In the genomic region with DNA sequence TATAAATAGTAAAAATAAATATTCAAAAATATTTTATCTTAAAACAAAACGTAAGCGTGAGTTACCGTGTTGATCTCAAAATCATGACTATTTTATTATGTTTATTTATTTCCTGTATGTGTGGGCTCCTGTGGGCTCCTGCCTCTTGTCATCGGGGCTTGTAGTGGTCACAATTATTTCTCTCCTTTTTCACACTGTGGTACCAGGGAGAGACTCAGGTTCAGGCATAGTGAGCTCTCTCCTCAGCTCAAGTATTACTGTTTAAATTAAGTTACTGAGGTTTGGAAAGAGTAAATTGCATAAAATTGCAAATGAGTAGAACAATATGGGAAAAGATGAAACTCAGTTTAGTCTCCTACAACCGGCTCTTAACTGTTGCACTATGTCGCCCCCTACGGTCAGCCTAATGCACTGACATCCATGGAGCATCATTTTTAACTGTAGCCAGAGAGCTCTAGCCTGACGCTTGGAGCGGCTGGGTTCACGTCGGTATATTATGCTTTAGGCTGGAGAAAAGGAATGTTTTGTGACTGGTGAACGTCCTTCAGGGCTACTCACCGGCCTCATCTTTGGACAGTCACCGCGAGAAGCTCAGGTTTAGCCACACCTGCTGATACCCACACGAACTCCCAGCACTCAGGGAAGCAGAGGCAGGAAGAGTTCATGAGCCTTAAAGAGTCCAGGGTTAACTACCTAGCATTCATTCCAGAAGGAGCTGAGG, we compare ENCODE assay signal across 8 mouse cellular contexts. TPM values are rescaled to one million over a fixed set of nuclear protein-coding genes. Genes with fewer than 3 reads are reported as not detected.
DNase-seq lines count a peak whose midpoint lies in the region; ATAC-seq lines count a peak whose summit lies in the region.

No protein-coding gene starts in this region.

- H3K27ac ChIP-seq in embryonic facial prominence, embryonic 13.5 days = no peak overlapping the region
- no peak overlapping the region for H3K27ac ChIP-seq in heart, embryonic 12.5 days (ENCODE audit: poor library complexity, severe bottlenecking)
- no peak overlapping the region for H3K27ac ChIP-seq in kidney, embryonic 15.5 days

- 0 out of 2 replicates have a peak, but pooled peaks have one; percentile 59 for ATAC-seq in embryonic facial prominence, embryonic 13.5 days (ENCODE audit: insufficient number of reproducible peaks, insufficient read depth, low FRiP score, low TSS enrichment, low read depth)
- ATAC-seq in heart, embryonic 12.5 days (ENCODE audit: insufficient number of reproducible peaks, low FRiP score) = 0 out of 2 replicates have a peak, but pooled peaks have one; percentile 25
- ATAC-seq in kidney, embryonic 15.5 days (replicated peaks; ENCODE audit: low FRiP score) = peak; percentile 56; the same call in 1 of the 2 replicates
- peak; percentile 90 for ATAC-seq in monocyte, adult 5-6 weeks (replicated peaks; ENCODE audit: insufficient number of reproducible peaks, low FRiP score, low TSS enrichment, poor library complexity, severe bottlenecking)

- no peaks in the 10 kb centered on the region for H3K36me3 ChIP-seq in embryonic facial prominence, embryonic 13.5 days
- no peaks in the 10 kb centered on the region for H3K36me3 ChIP-seq in heart, embryonic 12.5 days
- H3K36me3 ChIP-seq in kidney, embryonic 15.5 days = no peaks in the 10 kb centered on the region

- 13% methylated on average over 16 of the region's 16 CpGs for WGBS in embryonic facial prominence, embryonic 13.5 days
- 14% methylated on average over 16 of the region's 16 CpGs for WGBS in heart, embryonic 12.5 days
- 12% methylated on average over 16 of the region's 16 CpGs for WGBS in kidney, embryonic 15.5 days

- no peaks in the 10 kb centered on the region for H3K27me3 ChIP-seq in embryonic facial prominence, embryonic 13.5 days
- no peaks in the 10 kb centered on the region for H3K27me3 ChIP-seq in heart, embryonic 12.5 days (replicated peaks)
- no peaks in the 10 kb centered on the region for H3K27me3 ChIP-seq in kidney, embryonic 15.5 days

- no peaks in the 10 kb centered on the region for H3K9me3 ChIP-seq in embryonic facial prominence, embryonic 13.5 days
- no peaks in the 10 kb centered on the region for H3K9me3 ChIP-seq in heart, embryonic 12.5 days (replicated peaks)
- no peaks in the 10 kb centered on the region for H3K9me3 ChIP-seq in kidney, embryonic 15.5 days (replicated peaks)

- no peak overlapping the region for H3K9ac ChIP-seq in embryonic facial prominence, embryonic 13.5 days
- H3K9ac ChIP-seq in heart, embryonic 12.5 days = no peak overlapping the region
- H3K9ac ChIP-seq in kidney, embryonic 15.5 days = no peak overlapping the region

- no peaks in the 10 kb centered on the region for H3K4me1 ChIP-seq in embryonic facial prominence, embryonic 13.5 days
- H3K4me1 ChIP-seq in heart, embryonic 12.5 days (replicated peaks) = 0 out of 2 replicates have a peak, but pooled peaks cover 6% of the 10 kb centered on the region
- H3K4me1 ChIP-seq in kidney, embryonic 15.5 days = 0 out of 2 replicates have a peak, but pooled peaks cover 3% of the 10 kb centered on the region

- peak; percentile 86 to 87 for DNase-seq in B cell, adult 2 months
- DNase-seq in adrenal gland, postnatal 4 days (ENCODE audit: low spot score in 2 of 2) = peak; percentile 41 to 63
- peak; percentile 82 for DNase-seq in liver
- peak; percentile 65 to 74 for DNase-seq in spleen, postnatal 36 days (ENCODE audit: low spot score in 2 of 2)

- H3K4me2 ChIP-seq in embryonic facial prominence, embryonic 13.5 days = peak overlapping the region; percentile 33; the same call in 1 of the 2 replicates
- no peak overlapping the region; the same call in 1 of the 2 replicates for H3K4me2 ChIP-seq in heart, embryonic 12.5 days
- H3K4me2 ChIP-seq in kidney, embryonic 15.5 days = peak overlapping the region; percentile 46

- H3K4me3 ChIP-seq in embryonic facial prominence, embryonic 13.5 days = no peak overlapping the region
- H3K4me3 ChIP-seq in heart, embryonic 12.5 days = no peak overlapping the region
- H3K4me3 ChIP-seq in kidney, embryonic 15.5 days (replicated peaks) = peak overlapping the region; percentile 20

RNA-seq across cellular contexts. Expression of gene Rps26, which starts 14.0 kb away (rescaled TPM):
- 100 to 1,000 TPM; 935 to 938 TPM for total RNA-seq in adrenal gland, postnatal 4 days (2021)
- 893 and 949 TPM in 2 replicates for polyA plus RNA-seq in embryonic facial prominence, embryonic 13.5 days (2015; fragmentation: Nextera tagmentation; extraction: Ambion mirVana)
- polyA plus RNA-seq in heart, embryonic 12.5 days (2016; fragmentation: Nextera tagmentation; extraction: Ambion mirVana) = 420 and 432 TPM in 2 replicates
- polyA plus RNA-seq in kidney, embryonic 15.5 days (2015; fragmentation: Nextera tagmentation; extraction: Ambion mirVana) = 752 and 867 TPM in 2 replicates
- 224 to 301 TPM (median 295 TPM) in 3 replicates for total RNA-seq in monocyte, adult 5-6 weeks (2017)

RNA-seq across cellular contexts. Expression of gene Erbb3, which starts 23.1 kb away (rescaled TPM):
- 10 to 100 TPM in 1 of 2 experiments, 1 to 10 TPM in 1; 8.9 to 10.9 TPM for total RNA-seq in adrenal gland, postnatal 4 days (2021)
- polyA plus RNA-seq in embryonic facial prominence, embryonic 13.5 days (2015; fragmentation: Nextera tagmentation; extraction: Ambion mirVana) = 14.8 and 16.1 TPM in 2 replicates
- polyA plus RNA-seq in heart, embryonic 12.5 days (2016; fragmentation: Nextera tagmentation; extraction: Ambion mirVana) = 7.5 and 7.6 TPM in 2 replicates
- polyA plus RNA-seq in kidney, embryonic 15.5 days (2015; fragmentation: Nextera tagmentation; extraction: Ambion mirVana) = 9.7 and 10.7 TPM in 2 replicates
- 1.4 to 3.3 TPM (median 2.8 TPM) in 3 replicates for total RNA-seq in monocyte, adult 5-6 weeks (2017)

RNA-seq across cellular contexts. Expression of gene Ikzf4, which starts 33.2 kb away (rescaled TPM):
- 1 to 10 TPM; 3.8 to 4.1 TPM for total RNA-seq in adrenal gland, postnatal 4 days (2021)
- polyA plus RNA-seq in embryonic facial prominence, embryonic 13.5 days (2015; fragmentation: Nextera tagmentation; extraction: Ambion mirVana) = 5.3 and 5.5 TPM in 2 replicates
- polyA plus RNA-seq in heart, embryonic 12.5 days (2016; fragmentation: Nextera tagmentation; extraction: Ambion mirVana) = 2.0 and 3.0 TPM in 2 replicates
- 1.9 and 2.2 TPM in 2 replicates for polyA plus RNA-seq in kidney, embryonic 15.5 days (2015; fragmentation: Nextera tagmentation; extraction: Ambion mirVana)
- total RNA-seq in monocyte, adult 5-6 weeks (2017) = not detected in 3 replicates

RNA-seq across cellular contexts. Expression of gene Pa2g4, which starts 46.8 kb away (rescaled TPM):
- 100 to 1,000 TPM; 112 to 119 TPM for total RNA-seq in adrenal gland, postnatal 4 days (2021)
- 188 and 206 TPM in 2 replicates for polyA plus RNA-seq in embryonic facial prominence, embryonic 13.5 days (2015; fragmentation: Nextera tagmentation; extraction: Ambion mirVana)
- polyA plus RNA-seq in heart, embryonic 12.5 days (2016; fragmentation: Nextera tagmentation; extraction: Ambion mirVana) = 132 and 136 TPM in 2 replicates
- polyA plus RNA-seq in kidney, embryonic 15.5 days (2015; fragmentation: Nextera tagmentation; extraction: Ambion mirVana) = 205 and 207 TPM in 2 replicates
- total RNA-seq in monocyte, adult 5-6 weeks (2017) = 37.2 to 74.1 TPM (median 47.8 TPM) in 3 replicates

Comparison
In these comparisons a context has a peak if more than half of its experiments do, and no peak if none do; other contexts are left out.
1. ATAC-seq: peak in every context shown above with its lines; median percentile 90 in monocyte, adult 5-6 weeks; 59 in embryonic facial prominence, embryonic 13.5 days; 56 in kidney, embryonic 15.5 days; 25 in heart, embryonic 12.5 days.